Comparison of ENCODE assay signal across 26 mouse cellular contexts in the genomic region with DNA sequence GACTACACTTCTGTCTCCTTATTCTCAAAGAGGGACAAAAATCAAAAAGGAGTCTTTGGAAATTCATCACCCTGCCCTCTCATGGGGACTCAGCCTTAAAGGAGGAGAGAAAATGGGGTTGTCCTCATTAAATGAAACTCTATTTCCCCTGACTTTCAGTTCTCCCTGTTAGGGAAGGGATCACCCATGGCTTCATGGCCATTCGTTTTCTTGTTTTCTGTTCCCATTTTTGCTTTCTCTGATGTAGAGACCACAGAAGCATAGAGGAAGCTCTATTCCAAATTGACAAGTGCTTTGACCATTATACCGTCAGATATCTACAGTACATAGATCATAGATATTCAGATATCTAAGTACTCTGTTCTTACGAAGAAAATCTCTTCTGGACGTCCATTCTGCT. TPM values are rescaled to one million over a fixed set of nuclear protein-coding genes. Genes with fewer than 3 reads are reported as not detected.
DNase-seq lines count a peak whose midpoint lies in the region; ATAC-seq lines count a peak whose summit lies in the region.
"Had no signal": no experiment of that assay in that cellular context is flagged by ENCODE, and none has a peak within 500 bp of the region (broad histone marks: within the 10 kb centered on the region; RNA-seq: fewer than 3 reads in every experiment).

No protein-coding gene starts in this region.

- DNase-seq in A20 (ENCODE audit: low read depth, low spot score): peak; percentile 24
- no peak for DNase-seq in thymus, postnatal 0 days (ENCODE audit: low spot score)
- no peak for DNase-seq in urinary bladder, postnatal 10 days (ENCODE audit: low spot score)
- no peak for DNase-seq in gastrocnemius, postnatal 4 days (ENCODE audit: low spot score in 2 of 2)
- DNase-seq: adrenal gland, adult 2 months; adrenal gland, postnatal 10 days; adrenal gland, postnatal 25 days; B cell, adult 2 months; cerebellum, adult 11 months; cerebellum, adult 18-20 months; cerebellum, adult 8-10 months; cerebellum, adult 9-11 months; cerebellum, postnatal 14 days; cerebellum, postnatal 36 days; forebrain, postnatal 0 days had no signal

- 0 out of 2 replicates have a peak, but pooled peaks have one; percentile 39 for ATAC-seq in common myeloid progenitor, adult 5-6 weeks (replicated peaks; ENCODE audit: low read depth, poor library complexity, severe bottlenecking)
- peak; percentile 79 for ATAC-seq in megakaryocyte, adult 5-6 weeks (ENCODE audit: poor library complexity, severe bottlenecking)
- ATAC-seq: CD4-positive, CD25-positive, alpha-beta regulatory T cell, adult 4 months; forebrain, embryonic 13.5 days; forebrain, embryonic 15.5 days; forebrain, postnatal 0 days had no signal

RNA-seq across cellular contexts. Expression of a gene that starts 18.9 kb away (rescaled TPM):
- not detected in 2 replicates for total RNA-seq in common myeloid progenitor, adult 5-6 weeks (2017)
- not detected in 2 replicates for total RNA-seq in megakaryocyte, adult 5-6 weeks (2015)
- total RNA-seq in megakaryocyte, adult 5-6 weeks (2017): not detected in 2 replicates
- polyA plus RNA-seq in thymus, postnatal 0 days (2015; fragmentation: Nextera tagmentation; extraction: Ambion mirVana): not detected in 2 replicates
- total RNA-seq in gastrocnemius, postnatal 4 days (2021): 1 to 10 TPM in 1 of 2 experiments, under 1 TPM in 1; 0.69 to 6.6 TPM
- total RNA-seq: CH12.LX; forebrain, postnatal 0 days had no signal
- polyA plus RNA-seq: cortical plate, adult 2 months; embryonic facial prominence, embryonic 10.5 days; embryonic facial prominence, embryonic 12.5 days; forebrain, embryonic 13.5 days; forebrain, embryonic 15.5 days; forebrain, postnatal 0 days; G1E had no signal

RNA-seq across cellular contexts. Expression of a gene that starts 36.0 kb away (rescaled TPM):
- not detected in 2 replicates for total RNA-seq in common myeloid progenitor, adult 5-6 weeks (2017)
- not detected in 2 replicates for total RNA-seq in megakaryocyte, adult 5-6 weeks (2015)
- total RNA-seq in megakaryocyte, adult 5-6 weeks (2017): not detected in 2 replicates
- 0.84 and 0.94 TPM in 2 replicates for polyA plus RNA-seq in thymus, postnatal 0 days (2015; fragmentation: Nextera tagmentation; extraction: Ambion mirVana)
- total RNA-seq in gastrocnemius, postnatal 4 days (2021): not detected
- total RNA-seq: adrenal gland, adult 2 months; adrenal gland, postnatal 25 days; CH12.LX had no signal
- polyA plus RNA-seq: adrenal gland, adult 2 months; CD4-positive, CD25-positive, alpha-beta regulatory T cell, adult 4 months; embryonic facial prominence, embryonic 10.5 days; forebrain, embryonic 11.5 days; G1E had no signal
